Mouse (Mus musculus) embryonic facial prominence, embryonic 13.5 days (tissue): Measurements from ENCODE around the gene Pgap2. TPM values are rescaled to one million over a fixed set of nuclear protein-coding genes. Genes with fewer than 3 reads are reported as not detected.

Source experiments
- ATAC-seq: fragments of 200-750 bp; cut with Nextera tagmentation; 2 replicates; pipeline ENCODE4 v1.8.0; 2017; ENCODE audit warnings: low read depth; ENCODE audit not compliant: insufficient number of reproducible peaks, insufficient read depth, low FRiP score, low TSS enrichment
- H3K27ac ChIP-seq: fragments of 300-500 bp; sonication (generic); 2 replicates; pipeline ENCODE4 v1.5.1; 2015; ENCODE audit warnings: moderate library complexity, mild to moderate bottlenecking, inconsistent platforms
- H3K27me3 ChIP-seq: fragments of 300-500 bp; sonication (generic); 2 replicates; pipeline ENCODE4 v1.6.1; 2015; ENCODE audit warnings: mild to moderate bottlenecking, inconsistent platforms
- H3K36me3 ChIP-seq: fragments of 300-500 bp; sonication (generic); 2 replicates; pipeline ENCODE4 v1.6.1; 2015; ENCODE audit warnings: mild to moderate bottlenecking, inconsistent platforms
- H3K4me1 ChIP-seq: fragments of 300-500 bp; sonication (generic); 2 replicates; pipeline ENCODE4 v1.6.1; 2015; ENCODE audit warnings: inconsistent platforms
- H3K4me2 ChIP-seq: fragments of 300-500 bp; sonication (generic); 2 replicates; pipeline ENCODE4 v1.6.1; 2015; ENCODE audit warnings: moderate library complexity, mild to moderate bottlenecking, inconsistent platforms
- H3K4me3 ChIP-seq: fragments of 300-500 bp; sonication (generic); 2 replicates; pipeline ENCODE4 v1.5.1; 2015; ENCODE audit warnings: mild to moderate bottlenecking, inconsistent platforms
- H3K9ac ChIP-seq: fragments of 300-500 bp; sonication (generic); 2 replicates; pipeline ENCODE4 v1.6.1; 2015; ENCODE audit warnings: mild to moderate bottlenecking, inconsistent platforms
- H3K9me3 ChIP-seq: fragments of 300-500 bp; sonication (generic); 2 replicates; pipeline ENCODE4 v1.6.1; 2016; ENCODE audit warnings: inconsistent platforms
- WGBS: fragments of 180-500 bp; shearing (Covaris S2); methylation state at CpG from one replicate; pipeline ENCODE4 v1.1.7; 2015; ENCODE audit warnings: mixed read lengths; 5-methylcytosine and 5-hydroxymethylcytosine counted together
- polyA plus RNA-seq: library from polyadenylated mRNA; unstranded; fragments of >200 nt; fragmentation: Nextera tagmentation; extraction: Ambion mirVana; gene quantifications from 2 replicates; pipeline ENCODE4 v1.2.1, GENCODE M21; 2015

Pgap2 gene
- polyA plus RNA-seq = 93.5 and 98.9 TPM in 2 replicates

DNA sequence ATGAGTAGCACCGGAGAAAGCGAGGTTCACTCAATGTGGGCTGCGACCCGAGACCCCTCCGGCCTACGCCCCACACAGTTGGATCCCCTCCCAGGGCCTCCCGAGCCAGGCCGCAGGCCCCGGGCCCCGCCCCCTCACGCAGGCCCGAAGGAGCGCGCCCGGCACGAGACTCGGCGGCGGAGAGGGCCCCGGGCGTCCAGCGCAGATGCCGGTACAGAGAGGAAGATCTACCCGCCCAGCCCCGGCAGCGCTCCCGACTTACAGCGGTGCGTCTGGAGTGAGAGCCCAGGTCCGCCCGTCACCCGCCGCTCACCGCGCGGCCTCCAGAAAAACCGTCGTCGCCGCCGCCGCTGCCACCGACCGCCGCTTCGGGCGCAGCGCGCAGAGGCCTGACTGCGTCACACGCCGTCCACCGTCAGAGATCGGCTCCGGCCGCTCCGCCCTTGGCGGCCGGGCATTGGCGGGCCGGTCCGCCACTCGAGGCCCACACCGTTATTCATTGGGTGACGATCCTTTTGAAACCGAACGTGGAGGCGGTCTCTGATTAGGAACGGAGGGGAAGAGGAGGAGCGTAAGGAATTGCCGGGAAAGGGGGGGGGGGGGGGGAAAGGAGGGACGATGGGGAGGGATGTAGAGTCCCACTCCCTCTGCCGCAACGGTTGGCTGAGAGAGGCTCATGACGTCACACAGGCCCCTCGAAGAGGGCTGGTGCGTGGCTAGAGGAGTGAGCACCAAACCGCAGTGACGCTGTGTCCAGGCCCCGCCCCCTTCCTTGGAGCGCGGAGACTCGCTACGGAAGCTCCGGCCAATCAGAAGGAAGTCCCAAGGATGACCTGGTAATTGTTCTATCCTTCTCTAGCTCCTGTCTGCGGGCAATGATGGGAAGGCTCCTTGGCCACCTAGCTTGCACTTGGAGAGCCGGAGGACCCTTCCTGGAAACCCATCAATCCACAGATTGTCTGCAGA is at the start of gene Pgap2, which contains the start of gene Nup98:
Gene Pgap2 (plus strand): TSS at position 453 of the 966 bp plus-strand sequence.
Gene Nup98 (minus strand): TSS at position 421 of the 966 bp plus-strand sequence.
- peak within 1 kb of the TSS; percentile 94 for H3K27ac ChIP-seq
- H3K4me3 ChIP-seq = peak within 1 kb of the TSS; percentile 80
- H3K4me1 ChIP-seq = peaks cover 8% of the 10 kb centered on the region
- no peaks in the 10 kb centered on the region for H3K9me3 ChIP-seq
- under 1% methylated on average over 82 of the region's 87 CpGs for WGBS
- H3K36me3 ChIP-seq = no peaks in the 10 kb centered on the region
- peak within 1 kb of the TSS; percentile 89 for H3K9ac ChIP-seq
- H3K27me3 ChIP-seq = no peaks in the 10 kb centered on the region
- peak; percentile 99 for ATAC-seq
- H3K4me2 ChIP-seq = peak within 1 kb of the TSS; percentile 74

DNA sequence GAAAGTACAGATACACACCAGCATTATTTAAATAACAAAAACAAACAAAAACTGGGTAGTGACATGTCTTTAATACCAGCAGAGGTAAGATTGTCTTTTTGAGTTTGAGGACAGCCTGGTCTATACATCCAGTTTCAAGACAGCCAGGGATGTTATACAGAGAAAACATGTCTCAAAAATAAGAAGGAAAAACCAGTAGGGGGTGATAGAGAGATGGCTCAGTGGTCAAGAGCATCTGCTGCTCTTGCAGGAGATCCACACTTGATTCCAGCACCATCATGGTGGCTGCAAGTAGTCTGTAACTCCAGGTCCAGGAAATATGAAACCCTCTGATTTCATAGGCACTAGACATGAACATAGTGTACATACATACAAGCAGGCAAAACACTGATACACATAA is 39.7 kb upstream of the Pgap2 start:
- Histone ChIP-seq H3K36me3 (peaks cover 48% of the 10 kb centered on the region), H3K9ac (no peak overlapping the region), H3K27me3 (no peaks in the 10 kb centered on the region), H3K4me1 (no peaks in the 10 kb centered on the region), H3K9me3 (no peaks in the 10 kb centered on the region), H3K4me2 (no peak overlapping the region), H3K4me3 (no peak overlapping the region), H3K27ac (no peak overlapping the region)
- ATAC-seq = no peak

DNA sequence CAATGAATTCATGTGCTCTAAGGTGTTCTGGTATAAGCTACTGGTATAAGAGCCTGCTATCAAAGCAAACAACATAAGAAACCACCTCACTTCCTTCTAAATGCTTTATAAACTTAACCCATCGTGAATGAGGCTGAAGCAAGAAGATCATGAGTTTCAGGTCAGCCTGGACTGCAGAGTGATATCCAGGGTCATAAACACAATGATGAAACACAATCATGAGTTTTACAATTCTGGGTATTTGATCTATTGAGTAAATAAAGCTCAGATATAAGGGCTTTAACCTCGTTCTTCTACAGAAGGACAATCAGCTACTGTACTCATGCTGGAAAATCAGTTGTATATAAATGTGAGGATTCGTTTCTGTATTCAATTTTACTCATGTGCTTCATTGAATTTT is 26.2 kb upstream of the Pgap2 start:
- Histone ChIP-seq H3K27ac (no peak overlapping the region), H3K4me1 (no peaks in the 10 kb centered on the region), H3K4me2 (no peak overlapping the region), H3K27me3 (no peaks in the 10 kb centered on the region), H3K4me3 (no peak overlapping the region), H3K9me3 (no peaks in the 10 kb centered on the region), H3K9ac (no peak overlapping the region), H3K36me3 (peaks cover 73% of the 10 kb centered on the region)
- no peak for ATAC-seq
- 84% methylated on average over 3 of the region's 3 CpGs for WGBS

DNA sequence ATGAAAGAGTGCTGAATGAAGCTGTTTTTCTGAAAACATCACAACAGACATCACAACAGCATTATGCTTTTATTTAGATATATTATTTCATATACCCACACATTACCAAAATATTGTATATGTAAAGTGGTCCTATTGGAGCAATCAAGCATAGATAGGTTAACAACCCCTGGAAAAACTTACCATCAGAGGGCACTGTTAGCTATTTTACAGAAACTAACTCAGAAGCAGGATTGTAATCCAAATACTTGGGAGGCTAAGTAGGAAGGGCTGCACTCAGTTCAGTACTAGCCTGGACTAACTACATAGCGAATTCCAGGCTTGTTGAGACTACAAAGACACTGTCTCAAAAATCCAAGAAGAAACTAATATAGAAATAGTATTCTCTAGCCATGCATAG is 17.7 kb upstream of the Pgap2 start:
- H3K9me3 ChIP-seq = no peaks in the 10 kb centered on the region
- H3K4me1 ChIP-seq = no peaks in the 10 kb centered on the region
- H3K36me3 ChIP-seq = peaks cover 65% of the 10 kb centered on the region
- H3K27ac ChIP-seq = no peak overlapping the region
- WGBS = 88% methylated on average over 1 of the region's 1 CpGs
- no peak overlapping the region for H3K4me3 ChIP-seq
- H3K9ac ChIP-seq = no peak overlapping the region
- no peak for ATAC-seq
- no peaks in the 10 kb centered on the region for H3K27me3 ChIP-seq
- H3K4me2 ChIP-seq = no peak overlapping the region

DNA sequence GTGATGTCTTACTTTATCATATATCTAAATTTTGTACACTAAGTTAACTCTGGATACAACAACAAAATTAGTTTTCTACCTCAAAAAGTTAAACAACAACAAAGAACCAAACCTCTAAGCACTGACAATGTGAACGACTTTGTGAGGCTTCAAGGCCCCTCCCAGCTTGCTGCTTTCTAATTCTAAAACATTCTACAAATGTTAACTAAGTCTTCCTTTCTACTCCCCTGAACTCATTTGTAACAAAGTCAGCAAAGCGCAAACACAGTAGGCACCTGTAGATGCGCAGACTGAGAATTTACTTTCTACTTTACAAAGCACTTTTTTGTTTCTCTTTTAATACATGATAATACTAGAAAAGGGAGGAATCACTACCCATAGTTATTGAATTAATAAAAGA is 9.4 kb upstream of the Pgap2 start:
- Histone ChIP-seq H3K27me3 (no peaks in the 10 kb centered on the region), H3K4me3 (no peak overlapping the region), H3K36me3 (0 out of 2 replicates have a peak, but pooled peaks cover 5% of the 10 kb centered on the region), H3K9me3 (no peaks in the 10 kb centered on the region), H3K27ac (no peak overlapping the region), H3K4me2 (no peak overlapping the region), H3K9ac (no peak overlapping the region), H3K4me1 (no peaks in the 10 kb centered on the region)
- no peak for ATAC-seq
- 84% methylated on average over 3 of the region's 3 CpGs for WGBS

DNA sequence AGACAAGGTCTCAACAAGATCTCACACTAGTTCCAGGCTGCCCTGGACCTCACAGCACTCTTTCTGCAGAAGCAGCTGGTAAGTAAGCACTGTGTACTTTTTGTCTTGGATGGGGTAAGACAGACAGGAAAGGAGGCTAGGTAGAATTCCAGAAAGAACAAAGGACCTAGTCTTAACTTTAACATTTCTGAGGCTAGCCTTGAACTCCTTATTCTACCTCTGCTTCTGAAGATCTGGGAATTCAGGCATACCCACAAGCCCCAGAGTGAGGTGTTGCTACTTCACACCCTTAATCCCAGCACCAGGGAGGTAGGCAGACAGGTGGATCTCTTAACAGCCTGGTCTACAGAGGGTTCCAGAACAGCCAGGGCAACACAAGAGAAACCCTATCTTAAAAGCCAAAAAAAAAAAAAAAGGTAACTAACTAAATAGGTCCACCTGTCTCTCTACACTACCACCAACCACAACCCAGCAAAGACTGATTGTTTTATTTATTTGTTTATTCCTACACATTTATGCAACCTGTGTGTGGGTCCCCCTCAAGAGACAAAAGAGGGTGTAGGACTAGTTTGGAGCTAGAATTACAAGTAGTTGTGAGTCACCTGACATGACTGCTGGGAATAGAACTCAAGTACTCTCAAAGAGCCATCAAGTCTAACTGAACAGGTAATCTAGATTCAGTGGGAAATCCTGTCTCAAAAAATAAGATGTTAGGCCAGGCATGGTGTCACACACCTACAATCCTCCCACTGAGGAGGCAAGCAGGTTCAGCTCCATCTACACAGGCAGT is 8.8 kb upstream of the Pgap2 start:
- H3K27ac ChIP-seq = no peak overlapping the region
- H3K9me3 ChIP-seq = no peaks in the 10 kb centered on the region
- no peaks in the 10 kb centered on the region for H3K4me1 ChIP-seq
- H3K27me3 ChIP-seq = no peaks in the 10 kb centered on the region
- no peak overlapping the region for H3K9ac ChIP-seq
- H3K4me2 ChIP-seq = no peak overlapping the region
- no peak for ATAC-seq
- H3K36me3 ChIP-seq = 0 out of 2 replicates have a peak, but pooled peaks cover 5% of the 10 kb centered on the region
- no peak overlapping the region for H3K4me3 ChIP-seq

DNA sequence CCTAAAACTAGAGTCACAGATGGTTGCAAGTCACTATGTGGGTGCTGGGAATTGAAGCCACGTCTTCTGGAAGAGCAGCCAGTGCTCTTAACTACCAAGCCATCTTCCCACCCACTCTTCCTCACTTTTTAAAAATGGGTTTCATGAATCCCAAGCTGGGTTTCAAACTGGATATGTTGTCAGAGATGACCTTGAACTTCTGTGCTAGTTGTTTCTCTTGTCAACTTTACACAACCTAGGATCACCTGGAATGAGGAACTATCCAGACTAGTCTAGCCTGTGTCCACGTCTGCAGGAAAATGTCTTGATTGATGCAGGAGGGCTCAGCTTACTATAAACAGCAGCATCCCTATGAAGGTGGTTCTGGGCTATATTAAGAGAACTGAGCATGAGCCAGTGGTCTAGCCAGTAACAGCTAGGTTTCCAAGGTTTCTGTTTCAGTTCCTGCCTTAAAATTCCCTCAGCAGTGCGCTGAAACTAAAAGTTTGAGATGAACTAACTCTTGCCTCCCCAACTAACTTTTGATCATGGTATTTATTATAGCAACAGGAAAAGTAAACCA is 5.6 kb upstream of the Pgap2 start:
- H3K4me1 ChIP-seq = peaks cover 8% of the 10 kb centered on the region
- no peaks in the 10 kb centered on the region for H3K27me3 ChIP-seq
- no peak overlapping the region for H3K4me3 ChIP-seq
- 0 out of 2 replicates have a peak, but pooled peaks cover 5% of the 10 kb centered on the region for H3K36me3 ChIP-seq
- WGBS = 72% methylated on average over 3 of the region's 3 CpGs
- H3K4me2 ChIP-seq = no peak overlapping the region
- H3K27ac ChIP-seq = no peak overlapping the region
- H3K9ac ChIP-seq = no peak overlapping the region
- no peak for ATAC-seq
- H3K9me3 ChIP-seq = no peaks in the 10 kb centered on the region

DNA sequence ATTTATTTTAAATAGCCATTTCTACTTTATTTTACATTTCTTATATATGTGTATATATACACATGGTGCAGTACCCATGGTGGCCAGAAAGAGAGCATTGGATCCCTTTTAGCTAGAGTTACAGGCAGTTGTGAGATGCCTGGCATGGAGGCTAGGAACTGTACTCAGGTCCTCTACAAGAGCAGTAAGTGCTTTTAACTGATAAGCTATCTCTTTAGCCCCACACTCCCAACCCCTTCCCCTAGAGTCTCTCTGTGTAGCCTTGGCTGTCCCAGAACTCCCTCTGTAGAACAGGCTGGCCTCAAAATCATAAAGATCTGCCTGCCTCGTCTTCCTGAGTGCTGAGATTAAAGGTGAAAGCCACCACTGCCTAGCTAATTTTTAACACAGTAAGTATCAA is 4.4 kb upstream of the Pgap2 start:
- H3K9me3 ChIP-seq = no peaks in the 10 kb centered on the region
- no peak overlapping the region for H3K4me2 ChIP-seq
- no peak overlapping the region for H3K4me3 ChIP-seq
- no peak for ATAC-seq
- WGBS = 91% methylated on average over 1 of the region's 1 CpGs
- no peak overlapping the region for H3K27ac ChIP-seq
- H3K36me3 ChIP-seq = 0 out of 2 replicates have a peak, but pooled peaks cover 5% of the 10 kb centered on the region
- peaks cover 8% of the 10 kb centered on the region for H3K4me1 ChIP-seq
- H3K27me3 ChIP-seq = no peaks in the 10 kb centered on the region
- no peak overlapping the region for H3K9ac ChIP-seq

DNA sequence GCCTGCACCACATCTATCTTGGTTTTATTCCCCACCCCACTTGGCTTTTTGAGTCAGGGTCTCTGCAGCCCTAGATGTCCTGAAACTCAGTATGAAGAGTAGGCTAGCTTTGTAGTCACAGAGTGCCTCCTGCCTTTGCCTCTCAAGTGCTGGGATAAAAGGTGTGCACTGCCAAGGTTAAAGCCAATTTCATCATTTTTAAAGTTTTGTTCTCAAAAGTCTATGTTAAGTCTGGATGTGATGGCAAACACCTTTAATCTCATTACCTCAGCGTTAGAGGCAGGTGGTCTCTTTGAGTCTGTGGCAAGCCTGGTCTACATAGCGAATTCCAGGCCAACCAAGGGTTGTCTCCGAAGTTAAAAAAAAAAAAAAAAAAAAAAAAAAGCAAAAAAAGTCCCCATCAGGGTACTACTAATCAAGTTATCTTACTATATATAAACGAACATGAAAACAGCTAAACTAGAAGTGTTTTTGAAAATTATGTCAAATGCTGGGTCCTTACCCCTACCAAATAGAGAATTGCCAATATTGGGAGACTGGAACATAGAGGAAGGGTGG is 1.1 kb upstream of the Pgap2 start:
- Histone ChIP-seq H3K36me3 (0 out of 2 replicates have a peak, but pooled peaks cover 5% of the 10 kb centered on the region), H3K9ac (peak overlapping the region; percentile 89), H3K9me3 (no peaks in the 10 kb centered on the region), H3K4me1 (peaks cover 8% of the 10 kb centered on the region), H3K27ac (peak overlapping the region; percentile 92; the same call in 1 of the 2 replicates), H3K4me3 (peak overlapping the region; percentile 80), H3K4me2 (peak overlapping the region; percentile 74), H3K27me3 (no peaks in the 10 kb centered on the region)
- no peak for ATAC-seq
- WGBS = 61% methylated on average over 4 of the region's 4 CpGs

DNA sequence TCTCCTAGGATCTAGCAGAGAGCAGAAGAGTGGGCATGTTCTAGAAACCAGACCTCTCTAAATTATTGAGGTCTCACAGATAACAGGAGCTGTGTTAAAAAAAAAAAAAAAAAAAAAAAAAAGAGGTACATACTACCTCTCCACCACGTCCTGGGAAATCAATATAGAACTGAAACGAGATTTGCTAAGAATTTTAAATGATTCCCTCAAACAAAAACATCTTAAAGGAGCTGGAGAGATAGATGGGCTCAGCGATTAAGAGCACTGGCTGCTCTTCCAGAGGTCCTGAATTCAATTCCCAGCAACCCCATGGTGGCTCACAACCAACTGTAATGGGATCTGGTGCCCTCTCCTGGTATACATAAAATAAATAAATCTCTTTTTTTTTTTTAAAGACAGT is 1.1 kb downstream of the Pgap2 start:
- H3K4me2 ChIP-seq = peak overlapping the region; percentile 68
- peak overlapping the region; percentile 80 for H3K4me3 ChIP-seq
- no peaks in the 10 kb centered on the region for H3K36me3 ChIP-seq
- 71% methylated on average over 3 of the region's 3 CpGs for WGBS
- peak overlapping the region; percentile 94 for H3K27ac ChIP-seq
- H3K4me1 ChIP-seq = peaks cover 8% of the 10 kb centered on the region
- H3K9ac ChIP-seq = peak overlapping the region; percentile 74
- H3K27me3 ChIP-seq = no peaks in the 10 kb centered on the region
- H3K9me3 ChIP-seq = no peaks in the 10 kb centered on the region
- ATAC-seq = no peak

DNA sequence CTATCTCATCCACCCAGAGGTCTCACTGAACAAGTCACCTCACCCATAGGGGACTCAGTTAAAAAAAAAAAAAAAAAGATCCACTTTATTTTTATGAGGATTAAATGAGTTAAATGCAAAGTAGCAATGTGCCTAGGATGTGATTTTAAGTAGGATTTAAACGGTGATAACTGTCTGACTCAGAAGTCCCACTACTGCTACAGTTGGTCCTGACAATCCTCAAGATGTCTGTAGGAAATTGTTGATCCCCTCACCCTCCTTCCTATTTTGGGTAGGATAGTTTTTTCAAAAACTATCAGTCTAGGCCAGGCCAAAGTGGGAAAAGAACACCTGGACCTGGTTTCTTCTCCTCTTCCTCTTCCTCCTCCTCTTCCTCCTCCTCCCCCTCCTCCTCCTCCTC is 11.9 kb downstream of the Pgap2 start:
- no peak for ATAC-seq
- Histone ChIP-seq H3K9me3 (no peaks in the 10 kb centered on the region), H3K4me2 (peak overlapping the region; percentile 72), H3K9ac (no peak overlapping the region), H3K27me3 (no peaks in the 10 kb centered on the region), H3K27ac (no peak overlapping the region), H3K4me3 (no peak overlapping the region), H3K4me1 (peaks cover 6% of the 10 kb centered on the region; the same call in 1 of the 2 replicates), H3K36me3 (peaks cover 13% of the 10 kb centered on the region)
- whole genome bisulfite sequencing = 47% methylated on average over 1 of the region's 1 CpGs
